Mouse (Mus musculus): Measurements from ENCODE around the gene Acbd3. TPM values are rescaled to one million over a fixed set of nuclear protein-coding genes. Genes with fewer than 3 reads are reported as not detected.
A peak's percentile ranks its signal among the peaks of the same experiment; 100 is the strongest.

Gene Acbd3
- total RNA-seq (2014; rRNA removed) (28.3 and 32.6 TPM in 2 replicates), polyA plus RNA-seq (2015; fragmentation: Nextera tagmentation; extraction: Ambion mirVana) (18.4 and 19.2 TPM in 2 replicates)

- Histone ChIP-seq H3K4me2 (ENCODE audit: low read depth, low read length) (peak within 1 kb of the TSS; percentile 84), H3K4me3 (ENCODE audit: low read length) (peak within 1 kb of the TSS; percentile 99), H3K36me3 (ENCODE audit: insufficient read depth, low read length) (no peaks in the 10 kb centered on the region), H3K4me1 (ENCODE audit: insufficient read depth, low read length) (peaks cover 12% of the 10 kb centered on the region), H3K27ac (peak within 1 kb of the TSS; percentile 93), H3K27me3 (ENCODE audit: insufficient read depth, low read length) (no peaks in the 10 kb centered on the region), H3K9me3 (ENCODE audit: low read length) (no peaks in the 10 kb centered on the region), H3K9ac (replicated peaks; ENCODE audit: low read length) (peak within 1 kb of the TSS; percentile 97)
- TF ChIP-seq CTCF (IDR thresholded peaks at IDR 0.05; ENCODE audit: low read depth) = peak; percentile 27
- peak; percentile 96 for DNase-seq (ENCODE audit: low spot score)
- under 1% methylated on average over 51 of the region's 52 CpGs for WGBS
- peak; percentile 96 for ATAC-seq
These were observed at the start of gene Acbd3 for GRCm38 (mm10) chr1:180725704-180726179. Gene Acbd3, plus strand, starts transcription at chr1:180726043.

- no peak overlapping the region for H3K4me2 ChIP-seq (ENCODE audit: low read depth, low read length)
- H3K27ac ChIP-seq = no peak overlapping the region
- no peak for TF ChIP-seq CTCF (IDR thresholded peaks at IDR 0.05; ENCODE audit: low read depth)
- H3K9ac ChIP-seq (replicated peaks; ENCODE audit: low read length) = no peak overlapping the region
- 89% methylated on average over 7 of the region's 7 CpGs for whole genome bisulfite sequencing
- ATAC-seq = no peak
- no peaks in the 10 kb centered on the region; the same call in none of the 2 replicates for H3K36me3 ChIP-seq (ENCODE audit: insufficient read depth, low read length)
- H3K27me3 ChIP-seq (ENCODE audit: insufficient read depth, low read length) = peaks cover 7% of the 10 kb centered on the region
- DNase-seq (ENCODE audit: low spot score) = no peak
- no peaks in the 10 kb centered on the region for H3K4me1 ChIP-seq (ENCODE audit: insufficient read depth, low read length)
- H3K4me3 ChIP-seq (ENCODE audit: low read length) = no peak overlapping the region
- no peaks in the 10 kb centered on the region for H3K9me3 ChIP-seq (ENCODE audit: low read length)
These were observed 34.6 kb upstream of the Acbd3 start for GRCm38 (mm10) chr1:180691284-180691683.

GRCm38 (mm10) chr1:180696626-180697352 lies 29.1 kb upstream of the Acbd3 start, which contains the start of gene Mixl1:
Gene Mixl1, minus strand, starts transcription at chr1:180697034.
- DNase-seq (ENCODE audit: low spot score) (peak; percentile 13), ATAC-seq (no peak)
- 2% methylated on average over 66 of the region's 79 CpGs for WGBS
- Histone ChIP-seq H3K27ac (no peak within 1 kb of the TSS), H3K27me3 (ENCODE audit: insufficient read depth, low read length) (peaks cover 27% of the 10 kb centered on the region), H3K9me3 (ENCODE audit: low read length) (no peaks in the 10 kb centered on the region), H3K4me1 (ENCODE audit: insufficient read depth, low read length) (no peaks in the 10 kb centered on the region), H3K9ac (replicated peaks; ENCODE audit: low read length) (no peak within 1 kb of the TSS), H3K4me2 (ENCODE audit: low read depth, low read length) (peak within 1 kb of the TSS; percentile 57), H3K36me3 (ENCODE audit: insufficient read depth, low read length) (no peaks in the 10 kb centered on the region; the same call in 1 of the 2 replicates), H3K4me3 (ENCODE audit: low read length) (peak within 1 kb of the TSS; percentile 32)
- no peak for TF ChIP-seq CTCF (IDR thresholded peaks at IDR 0.05; ENCODE audit: low read depth)

GRCm38 (mm10) chr1:180698063-180698462 lies 27.8 kb upstream of the Acbd3 start:
- Histone ChIP-seq H3K27me3 (ENCODE audit: insufficient read depth, low read length) (peaks cover 27% of the 10 kb centered on the region), H3K4me1 (ENCODE audit: insufficient read depth, low read length) (no peaks in the 10 kb centered on the region), H3K27ac (no peak overlapping the region), H3K36me3 (ENCODE audit: insufficient read depth, low read length) (no peaks in the 10 kb centered on the region), H3K4me3 (ENCODE audit: low read length) (no peak overlapping the region), H3K9ac (replicated peaks; ENCODE audit: low read length) (no peak overlapping the region), H3K9me3 (ENCODE audit: low read length) (no peaks in the 10 kb centered on the region), H3K4me2 (ENCODE audit: low read depth, low read length) (no peak overlapping the region)
- 59% methylated on average over 5 of the region's 5 CpGs for WGBS
- no peak for TF ChIP-seq CTCF (IDR thresholded peaks at IDR 0.05; ENCODE audit: low read depth)
- no peak for ATAC-seq
- DNase-seq (ENCODE audit: low spot score) = no peak

- H3K4me2 ChIP-seq (ENCODE audit: low read depth, low read length) = peak overlapping the region; percentile 34; the same call in 1 of the 2 replicates
- no peak overlapping the region for H3K27ac ChIP-seq
- no peak overlapping the region for H3K4me3 ChIP-seq (ENCODE audit: low read length)
- 48% methylated on average over 6 of the region's 6 CpGs for WGBS
- H3K9ac ChIP-seq (replicated peaks; ENCODE audit: low read length) = no peak overlapping the region
- no peaks in the 10 kb centered on the region for H3K27me3 ChIP-seq (ENCODE audit: insufficient read depth, low read length)
- no peak for DNase-seq (ENCODE audit: low spot score)
- ATAC-seq = no peak
- no peak for TF ChIP-seq CTCF (IDR thresholded peaks at IDR 0.05; ENCODE audit: low read depth)
- H3K4me1 ChIP-seq (ENCODE audit: insufficient read depth, low read length) = no peaks in the 10 kb centered on the region
- no peaks in the 10 kb centered on the region for H3K9me3 ChIP-seq (ENCODE audit: low read length)
- H3K36me3 ChIP-seq (ENCODE audit: insufficient read depth, low read length) = no peaks in the 10 kb centered on the region
These were observed 22.4 kb upstream of the Acbd3 start for GRCm38 (mm10) chr1:180703400-180703799.

GRCm38 (mm10) chr1:180707368-180707767 lies 18.5 kb upstream of the Acbd3 start:
- ATAC-seq = no peak

GRCm38 (mm10) chr1:180707813-180708212 lies 18.0 kb upstream of the Acbd3 start:
- Histone ChIP-seq H3K4me2 (ENCODE audit: low read depth, low read length) (no peak overlapping the region), H3K4me3 (ENCODE audit: low read length) (no peak overlapping the region), H3K27ac (no peak overlapping the region), H3K27me3 (ENCODE audit: insufficient read depth, low read length) (no peaks in the 10 kb centered on the region), H3K36me3 (ENCODE audit: insufficient read depth, low read length) (no peaks in the 10 kb centered on the region), H3K4me1 (ENCODE audit: insufficient read depth, low read length) (no peaks in the 10 kb centered on the region), H3K9me3 (ENCODE audit: low read length) (no peaks in the 10 kb centered on the region), H3K9ac (replicated peaks; ENCODE audit: low read length) (no peak overlapping the region)
- no peak for ATAC-seq
- WGBS = 81% methylated on average over 3 of the region's 3 CpGs
- no peak for TF ChIP-seq CTCF (IDR thresholded peaks at IDR 0.05; ENCODE audit: low read depth)
- DNase-seq (ENCODE audit: low spot score) = no peak

More at GRCm38 (mm10) chr1:180707368-180707767, 18.5 kb upstream of the Acbd3 start:
- no peak for TF ChIP-seq CTCF (IDR thresholded peaks at IDR 0.05; ENCODE audit: low read depth)
- H3K9ac ChIP-seq (replicated peaks; ENCODE audit: low read length) = no peak overlapping the region
- H3K27me3 ChIP-seq (ENCODE audit: insufficient read depth, low read length) = no peaks in the 10 kb centered on the region
- no peak overlapping the region for H3K27ac ChIP-seq
- no peak overlapping the region for H3K4me2 ChIP-seq (ENCODE audit: low read depth, low read length)
- H3K9me3 ChIP-seq (ENCODE audit: low read length) = no peaks in the 10 kb centered on the region
- H3K4me3 ChIP-seq (ENCODE audit: low read length) = no peak overlapping the region
- no peak for DNase-seq (ENCODE audit: low spot score)
- WGBS = 63% methylated on average over 3 of the region's 3 CpGs
- H3K4me1 ChIP-seq (ENCODE audit: insufficient read depth, low read length) = no peaks in the 10 kb centered on the region
- no peaks in the 10 kb centered on the region for H3K36me3 ChIP-seq (ENCODE audit: insufficient read depth, low read length)

Data from hindbrain, postnatal 0 days (tissue).